Mouse (Mus musculus) kidney, adult 18-20 months (tissue): Measurements from ENCODE around the gene Ssty1.
"Not testable (repeated sequence)": the region's sequence is repeated elsewhere in the genome, so short reads cannot be mapped to it uniquely, and the experiment has no call there.

Experiments used
- DNase-seq: peaks from one replicate; pipeline ENCODE4 v3.0.0; 2021

The Ssty1 gene

GRCm38 (mm10) chrY:18088816-18089215, at the start of gene Ssty1:
TSS of gene Ssty1 (plus strand) at chrY:18089116.
- not testable (repeated sequence) for DNase-seq

- DNase-seq = not testable (repeated sequence)
Measured at GRCm38 (mm10) chrY:18061712-18062111, 27.2 kb upstream of the Ssty1 start, which contains the start of gene Gm21764. TSS of gene Gm21764 (minus strand) at chrY:18061812.
